Mouse (Mus musculus): ENCODE results near the gene Tbc1d5.

The Tbc1d5 gene

GRCm38 (mm10) chr17:51040861-51041260, 138.3 kb downstream of the Tbc1d5 start:
- no peak for DNase-seq

GRCm38 (mm10) chr17:51023227-51023626, 155.9 kb downstream of the Tbc1d5 start:
- no peak for DNase-seq

GRCm38 (mm10) chr17:51016384-51016783, 162.8 kb downstream of the Tbc1d5 start:
- DNase-seq = no peak

- DNase-seq = no peak
Measured at GRCm38 (mm10) chr17:51013908-51014307, 165.2 kb downstream of the Tbc1d5 start.

- no peak for DNase-seq
Measured at GRCm38 (mm10) chr17:51003179-51003578, 176.0 kb downstream of the Tbc1d5 start.

- DNase-seq = no peak
Measured at GRCm38 (mm10) chr17:50998216-50998615, 180.9 kb downstream of the Tbc1d5 start.

- DNase-seq = no peak
Measured at GRCm38 (mm10) chr17:50993294-50993993, 185.7 kb downstream of the Tbc1d5 start.

GRCm38 (mm10) chr17:50990770-50991405, 188.3 kb downstream of the Tbc1d5 start:
- no peak for DNase-seq

GRCm38 (mm10) chr17:50987935-50988334, 191.2 kb downstream of the Tbc1d5 start:
- no peak for DNase-seq

GRCm38 (mm10) chr17:50981933-50982332, 197.2 kb downstream of the Tbc1d5 start:
- no peak for DNase-seq

GRCm38 (mm10) chr17:50972142-50972541, 207.0 kb downstream of the Tbc1d5 start:
- DNase-seq = no peak

GRCm38 (mm10) chr17:50966147-50966546, 213.0 kb downstream of the Tbc1d5 start:
- DNase-seq = no peak

GRCm38 (mm10) chr17:50954313-50954712, 224.8 kb downstream of the Tbc1d5 start:
- no peak for DNase-seq

GRCm38 (mm10) chr17:50922308-50922707, 256.8 kb downstream of the Tbc1d5 start:
- no peak for DNase-seq

GRCm38 (mm10) chr17:50915216-50915615, 263.9 kb downstream of the Tbc1d5 start:
- DNase-seq = no peak

- no peak for DNase-seq
Measured at GRCm38 (mm10) chr17:50908568-50909335, 270.4 kb downstream of the Tbc1d5 start.

GRCm38 (mm10) chr17:50908160-50908559, 271.0 kb downstream of the Tbc1d5 start:
- DNase-seq = no peak

GRCm38 (mm10) chr17:50906630-50907029, 272.5 kb downstream of the Tbc1d5 start:
- DNase-seq = no peak

GRCm38 (mm10) chr17:50904463-50904862, 274.7 kb downstream of the Tbc1d5 start:
- DNase-seq = no peak

GRCm38 (mm10) chr17:50897867-50898266, 281.3 kb downstream of the Tbc1d5 start:
- DNase-seq = no peak

GRCm38 (mm10) chr17:50889475-50889874, 289.7 kb downstream of the Tbc1d5 start:
- DNase-seq = no peak

GRCm38 (mm10) chr17:50879910-50880309, 299.2 kb downstream of the Tbc1d5 start:
- no peak for DNase-seq

GRCm38 (mm10) chr17:50876451-50876850, 302.7 kb downstream of the Tbc1d5 start:
- DNase-seq = no peak

GRCm38 (mm10) chr17:50874067-50874466, 305.1 kb downstream of the Tbc1d5 start:
- DNase-seq = no peak
